Comparison of ENCODE assay signal across 8 mouse cellular contexts in the genomic region with DNA sequence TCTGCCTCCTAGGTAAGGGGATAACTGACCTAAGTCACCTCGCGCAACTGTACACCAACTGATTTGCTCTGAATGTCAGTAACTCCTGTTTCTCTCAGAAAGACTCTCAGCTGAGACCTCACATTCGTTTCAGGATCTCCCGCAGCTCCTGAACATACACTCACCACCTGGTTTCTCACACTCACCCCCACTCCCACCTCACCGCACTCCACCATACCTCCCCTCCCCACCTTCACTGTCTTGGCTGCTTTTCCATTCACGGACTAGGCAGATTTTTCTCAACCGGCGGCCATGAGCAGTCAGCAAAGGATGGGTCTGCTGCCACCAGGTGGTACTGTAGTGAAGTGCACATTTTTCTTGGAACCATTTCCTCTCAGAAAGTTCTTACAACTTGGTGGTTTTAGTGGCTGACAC. TPM values are rescaled to one million over a fixed set of nuclear protein-coding genes. Genes with fewer than 3 reads are reported as not detected.
DNase-seq lines count a peak whose midpoint lies in the region; ATAC-seq and TF ChIP-seq lines count a peak whose summit lies in the region.

No protein-coding gene starts in this region.

- no peak overlapping the region for H3K27ac ChIP-seq in embryonic fibroblast, embryonic 13.5 days (ENCODE audit: insufficient read depth, low read length)
- no peak overlapping the region for H3K27ac ChIP-seq in heart, embryonic 11.5 days (ENCODE audit: low read depth, low read length)
- H3K27ac ChIP-seq in kidney, embryonic 16.5 days (ENCODE audit: low read length), result no peak overlapping the region
- H3K27ac ChIP-seq in liver, embryonic 11.5 days (ENCODE audit: low read depth, low read length), result no peak overlapping the region
- no peak overlapping the region for H3K27ac ChIP-seq in stomach, embryonic 14.5 days (ENCODE audit: low read length)

- peak overlapping the region; percentile 26 for H3K4me3 ChIP-seq in embryonic fibroblast, embryonic 13.5 days (ENCODE audit: insufficient read depth, low read length)
- H3K4me3 ChIP-seq in heart, embryonic 11.5 days (ENCODE audit: low read depth, low read length), result peak overlapping the region; percentile 35
- H3K4me3 ChIP-seq in kidney, embryonic 16.5 days (ENCODE audit: low read length), result peak overlapping the region; percentile 42
- H3K4me3 ChIP-seq in liver, embryonic 11.5 days (ENCODE audit: low read depth, low read length), result peak overlapping the region; percentile 39
- peak overlapping the region; percentile 13; the same call in 1 of the 2 replicates for H3K4me3 ChIP-seq in stomach, embryonic 14.5 days (ENCODE audit: low read depth, low read length)

- DNase-seq in CD4-positive helper T cell, adult 2 months (ENCODE audit: low read depth, low spot score), result peak; percentile 86
- peak; percentile 90 for DNase-seq in brain, adult 2 months (ENCODE audit: low read depth, low spot score)
- peak; percentile 70 for DNase-seq in liver, embryonic 11.5 days (ENCODE audit: low spot score)
- DNase-seq in naive thymus-derived CD4-positive, alpha-beta T cell, adult 2 months (ENCODE audit: low read depth), result peak; percentile 94

- TF ChIP-seq POLR2A in embryonic fibroblast, embryonic 13.5 days (IDR thresholded peaks at IDR 0.05; ENCODE audit: low read depth, low read length), result no peak

- H3K27me3 ChIP-seq in heart, embryonic 11.5 days (ENCODE audit: control insufficient read depth, insufficient read depth, low read length), result no peaks in the 10 kb centered on the region
- H3K27me3 ChIP-seq in kidney, embryonic 16.5 days (ENCODE audit: insufficient read depth, low read length), result no peaks in the 10 kb centered on the region
- no peaks in the 10 kb centered on the region; the same call in 1 of the 2 replicates for H3K27me3 ChIP-seq in liver, embryonic 11.5 days (replicated peaks; ENCODE audit: control insufficient read depth, insufficient read depth, low read length)
- no peaks in the 10 kb centered on the region for H3K27me3 ChIP-seq in stomach, embryonic 14.5 days (ENCODE audit: control insufficient read depth, insufficient read depth, low read length)

- WGBS in heart, embryonic 11.5 days (ENCODE audit: insufficient replicate concordance), result 18% methylated on average over 8 of the region's 8 CpGs
- 11% methylated on average over 8 of the region's 8 CpGs for WGBS in kidney, embryonic 16.5 days
- 16% methylated on average over 8 of the region's 8 CpGs for WGBS in liver, embryonic 11.5 days
- 10% methylated on average over 8 of the region's 8 CpGs for WGBS in stomach, embryonic 14.5 days

- H3K9me3 ChIP-seq in heart, embryonic 11.5 days (replicated peaks; ENCODE audit: control insufficient read depth, low read length), result no peaks in the 10 kb centered on the region
- H3K9me3 ChIP-seq in kidney, embryonic 16.5 days (ENCODE audit: low read length), result no peaks in the 10 kb centered on the region
- H3K9me3 ChIP-seq in liver, embryonic 11.5 days (ENCODE audit: control insufficient read depth, low read length), result no peaks in the 10 kb centered on the region
- no peaks in the 10 kb centered on the region for H3K9me3 ChIP-seq in stomach, embryonic 14.5 days (ENCODE audit: control insufficient read depth, low read depth, low read length)

- H3K9ac ChIP-seq in heart, embryonic 11.5 days (ENCODE audit: low read depth, low read length), result peak overlapping the region; percentile 64; the same call in 1 of the 2 replicates
- H3K9ac ChIP-seq in kidney, embryonic 16.5 days (replicated peaks; ENCODE audit: low read length), result peak overlapping the region; percentile 59
- peak overlapping the region; percentile 53; the same call in 1 of the 2 replicates for H3K9ac ChIP-seq in liver, embryonic 11.5 days (ENCODE audit: low read depth, low read length)
- no peak overlapping the region for H3K9ac ChIP-seq in stomach, embryonic 14.5 days (replicated peaks; ENCODE audit: low read depth, low read length)

- ATAC-seq in heart, embryonic 11.5 days (replicated peaks; ENCODE audit: insufficient number of reproducible peaks, low FRiP score, low TSS enrichment), result no peak
- ATAC-seq in kidney, embryonic 16.5 days (ENCODE audit: low FRiP score, low TSS enrichment), result 0 out of 2 replicates have a peak, but pooled peaks have one; percentile 46
- ATAC-seq in liver, embryonic 11.5 days (replicated peaks; ENCODE audit: low FRiP score), result peak; percentile 50
- ATAC-seq in stomach, embryonic 14.5 days (ENCODE audit: insufficient number of reproducible peaks, insufficient read depth, low FRiP score, low read depth), result peak; percentile 14; the same call in 1 of the 2 replicates

- peak; percentile 68 for TF ChIP-seq CTCF in embryonic fibroblast, embryonic 13.5 days (IDR thresholded peaks at IDR 0.05; ENCODE audit: borderline replicate concordance, insufficient read depth, low read length)

- H3K4me1 ChIP-seq in embryonic fibroblast, embryonic 13.5 days (ENCODE audit: control insufficient read depth, insufficient read depth, low read length), result peaks cover 1% of the 10 kb centered on the region
- peaks cover 6% of the 10 kb centered on the region; the same call in 1 of the 2 replicates for H3K4me1 ChIP-seq in heart, embryonic 11.5 days (ENCODE audit: control insufficient read depth, insufficient read depth, low read length)
- H3K4me1 ChIP-seq in kidney, embryonic 16.5 days (ENCODE audit: insufficient read depth, low read length), result 0 out of 2 replicates have a peak, but pooled peaks cover 3% of the 10 kb centered on the region
- H3K4me1 ChIP-seq in liver, embryonic 11.5 days (replicated peaks; ENCODE audit: control insufficient read depth, insufficient read depth, low read length), result peaks cover 17% of the 10 kb centered on the region
- peaks cover 2% of the 10 kb centered on the region; the same call in 1 of the 2 replicates for H3K4me1 ChIP-seq in stomach, embryonic 14.5 days (ENCODE audit: control insufficient read depth, insufficient read depth, low read length)

- peak overlapping the region; percentile 72 for H3K4me2 ChIP-seq in heart, embryonic 11.5 days
- H3K4me2 ChIP-seq in kidney, embryonic 16.5 days (replicated peaks; ENCODE audit: low read depth, low read length), result peak overlapping the region; percentile 66
- peak overlapping the region; percentile 69 for H3K4me2 ChIP-seq in liver, embryonic 11.5 days
- H3K4me2 ChIP-seq in stomach, embryonic 14.5 days (replicated peaks; ENCODE audit: low read depth, low read length), result peak overlapping the region; percentile 38

- no peaks in the 10 kb centered on the region for H3K36me3 ChIP-seq in heart, embryonic 11.5 days (ENCODE audit: control insufficient read depth, insufficient read depth, low read length)
- H3K36me3 ChIP-seq in kidney, embryonic 16.5 days (ENCODE audit: insufficient read depth, low read length), result no peaks in the 10 kb centered on the region
- no peaks in the 10 kb centered on the region for H3K36me3 ChIP-seq in liver, embryonic 11.5 days (ENCODE audit: control insufficient read depth, insufficient read depth, low read length)
- no peaks in the 10 kb centered on the region for H3K36me3 ChIP-seq in stomach, embryonic 14.5 days (ENCODE audit: control insufficient read depth, insufficient read depth, low read length)

RNA-seq across cellular contexts. Expression of a gene that starts 22.6 kb away (rescaled TPM):
- polyA plus RNA-seq in embryonic fibroblast, embryonic 13.5 days (2011; ENCODE audit: insufficient read length, low read depth, missing spikeins), result 62.1 and 64.5 TPM in 2 replicates
- 14.2 and 17.8 TPM in 2 replicates for polyA plus RNA-seq in heart, embryonic 11.5 days (2014; fragmentation: Nextera tagmentation; extraction: Ambion mirVana)
- 12.8 and 16.0 TPM in 2 replicates for polyA plus RNA-seq in kidney, embryonic 16.5 days (2015; fragmentation: Nextera tagmentation; extraction: Ambion mirVana)
- polyA plus RNA-seq in liver, embryonic 11.5 days (2014; fragmentation: Nextera tagmentation; extraction: Ambion mirVana), result 9.6 and 9.9 TPM in 2 replicates
- polyA plus RNA-seq in stomach, embryonic 14.5 days (2014; fragmentation: Nextera tagmentation; extraction: Ambion mirVana), result 23.2 and 24.1 TPM in 2 replicates

RNA-seq across cellular contexts. Expression of a gene that starts 55.7 kb away (rescaled TPM):
- 76.8 and 87.1 TPM in 2 replicates for polyA plus RNA-seq in embryonic fibroblast, embryonic 13.5 days (2011; ENCODE audit: insufficient read length, low read depth, missing spikeins)
- polyA plus RNA-seq in heart, embryonic 11.5 days (2014; fragmentation: Nextera tagmentation; extraction: Ambion mirVana), result 3.8 and 11.3 TPM in 2 replicates
- polyA plus RNA-seq in kidney, embryonic 16.5 days (2015; fragmentation: Nextera tagmentation; extraction: Ambion mirVana), result 3.4 and 3.6 TPM in 2 replicates
- 4.6 and 5.3 TPM in 2 replicates for polyA plus RNA-seq in liver, embryonic 11.5 days (2014; fragmentation: Nextera tagmentation; extraction: Ambion mirVana)
- polyA plus RNA-seq in stomach, embryonic 14.5 days (2014; fragmentation: Nextera tagmentation; extraction: Ambion mirVana), result 9.9 and 10.3 TPM in 2 replicates
